ENCODE assay signal across 8 mouse cellular contexts in the genomic region with DNA sequence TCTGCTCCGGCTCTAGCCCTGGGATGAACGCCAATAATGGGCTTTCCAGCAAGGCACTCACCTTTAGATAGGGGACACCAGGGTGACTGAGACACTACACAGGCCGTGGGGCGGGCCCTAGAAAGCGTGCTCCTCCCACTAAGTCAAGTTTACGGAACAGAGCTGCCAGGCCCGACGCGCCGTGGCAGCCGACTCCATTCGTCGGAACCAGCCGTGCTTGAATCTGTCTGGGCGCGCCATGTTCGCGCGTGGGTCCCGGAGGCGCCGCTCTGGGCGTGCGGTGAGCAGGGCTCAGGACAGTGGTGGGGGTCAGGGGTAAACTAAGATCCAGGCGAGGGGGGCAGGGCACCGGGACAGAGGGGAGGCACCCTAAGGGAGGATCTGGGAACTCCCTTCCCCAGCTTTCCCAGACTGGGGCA. TPM values are rescaled to one million over a fixed set of nuclear protein-coding genes. Genes with fewer than 3 reads are reported as not detected.
DNase-seq lines count a peak whose midpoint lies in the region; ATAC-seq lines count a peak whose summit lies in the region.

TSS of gene Prickle3 (plus strand) at position 40 of the 419 bp plus-strand sequence.

- peak within 1 kb of the TSS; percentile 55 for H3K27ac ChIP-seq in embryonic facial prominence, embryonic 14.5 days (replicated peaks; ENCODE audit: low read depth, low read length)
- H3K27ac ChIP-seq in heart, embryonic 13.5 days (replicated peaks): peak within 1 kb of the TSS; percentile 80
- peak within 1 kb of the TSS; percentile 89 for H3K27ac ChIP-seq in kidney, embryonic 15.5 days

- peak within 1 kb of the TSS; percentile 51 for H3K4me2 ChIP-seq in embryonic facial prominence, embryonic 14.5 days (ENCODE audit: low read depth, low read length)
- H3K4me2 ChIP-seq in heart, embryonic 13.5 days: peak within 1 kb of the TSS; percentile 72
- H3K4me2 ChIP-seq in kidney, embryonic 15.5 days: peak within 1 kb of the TSS; percentile 65

- H3K27me3 ChIP-seq in embryonic facial prominence, embryonic 14.5 days (replicated peaks; ENCODE audit: control insufficient read depth, insufficient read depth, low read length): no peaks in the 10 kb centered on the region
- H3K27me3 ChIP-seq in heart, embryonic 13.5 days (replicated peaks): no peaks in the 10 kb centered on the region
- no peaks in the 10 kb centered on the region for H3K27me3 ChIP-seq in kidney, embryonic 15.5 days

- no peaks in the 10 kb centered on the region for H3K9me3 ChIP-seq in embryonic facial prominence, embryonic 14.5 days (ENCODE audit: control insufficient read depth, low read length)
- no peaks in the 10 kb centered on the region for H3K9me3 ChIP-seq in heart, embryonic 13.5 days
- no peaks in the 10 kb centered on the region for H3K9me3 ChIP-seq in kidney, embryonic 15.5 days (replicated peaks)

- H3K9ac ChIP-seq in embryonic facial prominence, embryonic 14.5 days (ENCODE audit: low read depth, low read length): peak within 1 kb of the TSS; percentile 68
- H3K9ac ChIP-seq in heart, embryonic 13.5 days: peak within 1 kb of the TSS; percentile 82
- peak within 1 kb of the TSS; percentile 50 for H3K9ac ChIP-seq in kidney, embryonic 15.5 days

- peak within 1 kb of the TSS; percentile 48 for H3K4me3 ChIP-seq in embryonic facial prominence, embryonic 14.5 days (ENCODE audit: low read depth, low read length)
- peak within 1 kb of the TSS; percentile 64 for H3K4me3 ChIP-seq in heart, embryonic 13.5 days
- peak within 1 kb of the TSS; percentile 57 for H3K4me3 ChIP-seq in kidney, embryonic 15.5 days (replicated peaks)

- DNase-seq in ovary, postnatal 36 days (ENCODE audit: low spot score): peak; percentile 55
- DNase-seq in ovary, postnatal 14 days (ENCODE audit: low spot score): no peak
- DNase-seq in embryonic facial prominence, embryonic 14.5 days (ENCODE audit: low spot score): peak; percentile 41
- DNase-seq in lung, postnatal 25 days (ENCODE audit: low spot score): peak; percentile 63
- DNase-seq in spleen, postnatal 14 days (ENCODE audit: low spot score in 2 of 2): peak; percentile 16 to 43
- DNase-seq in layer of hippocampus, postnatal 10 days (ENCODE audit: low spot score in 2 of 2): no peak

- WGBS in embryonic facial prominence, embryonic 14.5 days: 33% methylated on average over 13 of the region's 26 CpGs
- WGBS in heart, embryonic 13.5 days: 14% methylated on average over 26 of the region's 26 CpGs
- 18% methylated on average over 26 of the region's 26 CpGs for WGBS in kidney, embryonic 15.5 days

- H3K36me3 ChIP-seq in embryonic facial prominence, embryonic 14.5 days (ENCODE audit: control insufficient read depth, insufficient read depth, low read length): no peaks in the 10 kb centered on the region
- H3K36me3 ChIP-seq in heart, embryonic 13.5 days: peaks cover 5% of the 10 kb centered on the region; the same call in 1 of the 2 replicates
- H3K36me3 ChIP-seq in kidney, embryonic 15.5 days: 0 out of 2 replicates have a peak, but pooled peaks cover 5% of the 10 kb centered on the region

- H3K4me1 ChIP-seq in embryonic facial prominence, embryonic 14.5 days (ENCODE audit: control insufficient read depth, insufficient read depth, low read length): 0 out of 2 replicates have a peak, but pooled peaks cover 3% of the 10 kb centered on the region
- peaks cover 13% of the 10 kb centered on the region for H3K4me1 ChIP-seq in heart, embryonic 13.5 days
- peaks cover 14% of the 10 kb centered on the region; the same call in 1 of the 2 replicates for H3K4me1 ChIP-seq in kidney, embryonic 15.5 days

- no peak for ATAC-seq in embryonic facial prominence, embryonic 14.5 days (ENCODE audit: low read depth)
- ATAC-seq in heart, embryonic 13.5 days (ENCODE audit: extremely low read depth, insufficient number of reproducible peaks, low FRiP score, low TSS enrichment): peak; percentile 56; the same call in 1 of the 2 replicates
- peak; percentile 38; the same call in 1 of the 2 replicates for ATAC-seq in kidney, embryonic 15.5 days (replicated peaks; ENCODE audit: low FRiP score)

RNA-seq across cellular contexts. Expression of gene Prickle3, which starts in this region (rescaled TPM):
- 7.5 and 8.3 TPM in 2 replicates for polyA plus RNA-seq in embryonic facial prominence, embryonic 14.5 days (2014; fragmentation: Nextera tagmentation; extraction: Ambion mirVana)
- polyA plus RNA-seq in heart, embryonic 13.5 days (2015; fragmentation: Nextera tagmentation; extraction: Ambion mirVana): 7.0 and 7.3 TPM in 2 replicates
- 10.9 and 13.2 TPM in 2 replicates for polyA plus RNA-seq in kidney, embryonic 15.5 days (2015; fragmentation: Nextera tagmentation; extraction: Ambion mirVana)
- total RNA-seq in layer of hippocampus, postnatal 10 days (2021): 1 to 10 TPM; 2.0 TPM

Comparison
In these comparisons a context has a peak if more than half of its experiments do, and no peak if none do; other contexts are left out.
1. DNase-seq: peak in ovary, postnatal 36 days (single experiment), embryonic facial prominence, embryonic 14.5 days (single experiment), lung, postnatal 25 days (single experiment) and spleen, postnatal 14 days (2 of 2); none in ovary, postnatal 14 days (single experiment) and layer of hippocampus, postnatal 10 days (0 of 2).
2. Peak in every context shown above with its lines, with median percentiles within 50 percentile points of each other: H3K27ac ChIP-seq, H3K4me2 ChIP-seq, H3K4me3 ChIP-seq and H3K9ac ChIP-seq.